Mouse (Mus musculus): ENCODE measurements around the gene Gabrr1.

DNA sequence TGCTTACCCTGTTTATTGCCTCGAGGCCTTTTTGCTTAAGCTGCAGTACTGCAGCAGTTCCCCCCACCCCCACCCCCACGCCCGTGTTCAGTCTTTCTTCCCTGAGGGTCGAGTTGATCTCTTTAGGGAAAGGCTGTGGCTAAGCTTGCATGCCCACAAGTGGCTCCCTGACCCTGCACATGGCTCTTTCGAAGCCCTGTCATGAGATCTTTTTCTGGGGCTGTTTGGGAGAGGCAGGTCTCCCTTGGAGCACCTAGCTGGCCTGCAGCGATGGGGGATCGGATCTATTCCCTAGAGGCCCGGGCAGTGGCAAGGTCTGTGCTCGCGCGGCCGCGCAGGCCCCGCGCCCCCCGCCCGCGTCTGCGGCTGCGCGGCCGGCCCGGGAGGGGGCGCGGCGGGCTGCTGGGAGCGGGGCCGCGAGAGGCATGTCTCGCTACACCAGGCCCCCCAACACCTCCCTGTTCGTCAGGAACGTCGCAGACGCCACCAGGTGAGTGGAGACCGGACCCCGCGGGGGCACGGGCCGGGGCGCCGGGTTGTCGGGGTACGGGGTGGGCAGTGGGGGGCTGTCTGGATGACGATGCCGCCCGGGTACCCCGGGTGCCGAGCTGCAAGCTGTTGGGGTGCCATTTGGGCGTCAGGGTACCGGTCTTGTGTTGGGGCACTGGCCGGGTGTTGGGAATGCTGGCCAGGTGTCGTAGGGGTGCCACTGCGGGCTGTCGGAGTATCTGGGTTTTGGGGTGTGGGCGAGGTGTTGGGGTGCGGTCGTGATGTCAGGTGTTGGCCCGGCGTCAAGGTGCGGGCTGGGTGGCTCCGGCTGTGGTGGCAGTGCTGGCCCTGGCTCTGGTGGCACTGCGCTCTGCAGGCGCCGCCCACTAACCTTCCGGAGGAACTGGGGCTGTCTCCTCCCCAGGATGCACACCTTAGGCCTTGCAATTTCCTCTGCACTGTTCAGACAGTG is 76.8 kb downstream of the Gabrr1 start, which contains the start of gene Srsf12:
- TF ChIP-seq POLR2AphosphoS5 (IDR thresholded peaks at IDR 0.05; ENCODE audit: insufficient replicate concordance, low read depth, low read length) (no peak), TAL1 (conservative IDR thresholded peaks at IDR 0.05; ENCODE audit: low read depth, low read length) (no peak), CTCF (IDR thresholded peaks at IDR 0.05; ENCODE audit: low read depth, low read length) (no peak), GATA2 (IDR thresholded peaks at IDR 0.05; ENCODE audit: borderline replicate concordance, low read depth, low read length) (no peak), GATA1 (IDR thresholded peaks at IDR 0.05; ENCODE audit: borderline replicate concordance, low read length) (no peak)
